Comparison of ENCODE assay signal across 15 mouse cellular contexts in the genomic region with DNA sequence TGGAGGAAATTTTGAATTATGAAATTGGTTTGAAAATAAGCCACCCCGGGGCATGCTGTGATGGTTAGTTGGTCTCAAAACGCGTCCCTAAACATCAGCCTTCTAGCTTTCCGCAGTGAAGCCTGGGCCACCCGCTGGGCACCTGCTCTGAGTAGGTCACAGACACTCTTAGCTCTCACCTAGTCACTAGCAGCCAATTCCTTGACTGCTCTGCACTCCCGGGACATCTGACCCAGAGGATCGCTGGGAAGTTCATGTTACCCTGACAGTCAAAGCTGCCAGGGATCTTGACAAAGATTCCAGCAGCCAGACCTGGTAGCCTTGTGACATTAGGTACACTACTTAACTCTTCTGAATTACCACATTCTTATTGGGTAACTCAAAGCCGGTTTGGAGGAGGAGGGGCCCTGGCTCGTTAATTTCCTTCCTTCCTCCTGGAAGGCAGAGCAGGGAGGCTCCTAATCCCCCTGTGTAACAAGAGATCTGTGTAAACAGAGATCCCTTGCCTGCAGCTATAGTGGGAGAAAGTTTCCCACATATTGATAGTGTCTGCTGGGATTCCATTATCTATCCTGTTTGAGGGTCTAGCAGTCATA.
DNase-seq lines count a peak whose midpoint lies in the region; ATAC-seq and TF ChIP-seq lines count a peak whose summit lies in the region.
"Had no signal": no experiment of that assay in that cellular context is flagged by ENCODE, and none has a peak within 500 bp of the region (broad histone marks: within the 10 kb centered on the region; RNA-seq: fewer than 3 reads in every experiment).

No protein-coding gene starts in this region.

- H3K4me2 ChIP-seq in kidney, embryonic 15.5 days: 0 out of 2 replicates have a peak overlapping the region, but pooled peaks have one; percentile 0
- H3K4me2 ChIP-seq in liver, postnatal 0 days (ENCODE audit: low read depth, low read length): peak overlapping the region; percentile 45
- H3K4me2 ChIP-seq: forebrain, embryonic 13.5 days had no signal

- H3K27me3 ChIP-seq in kidney, embryonic 15.5 days: no peaks in the 10 kb centered on the region
- H3K27me3 ChIP-seq in liver, postnatal 0 days (ENCODE audit: insufficient read depth, low read length): no peaks in the 10 kb centered on the region
- H3K27me3 ChIP-seq: forebrain, embryonic 13.5 days had no signal

- 22% methylated on average over 9 of the region's 9 CpGs for WGBS in kidney, embryonic 15.5 days
- WGBS in liver, postnatal 0 days (ENCODE audit: insufficient replicate concordance): 49% methylated on average over 9 of the region's 9 CpGs

- H3K9me3 ChIP-seq in kidney, embryonic 15.5 days (replicated peaks): no peaks in the 10 kb centered on the region
- no peaks in the 10 kb centered on the region for H3K9me3 ChIP-seq in liver, postnatal 0 days (ENCODE audit: low read length)
- H3K9me3 ChIP-seq: forebrain, embryonic 13.5 days had no signal

- H3K27ac ChIP-seq in kidney, embryonic 15.5 days: peak overlapping the region; percentile 68
- H3K27ac ChIP-seq in liver, postnatal 0 days (ENCODE audit: low read depth): no peak overlapping the region
- H3K27ac ChIP-seq: forebrain, embryonic 13.5 days; heart, adult 2 months had no signal

- H3K4me3 ChIP-seq in kidney, embryonic 15.5 days (replicated peaks): no peak overlapping the region
- no peak overlapping the region for H3K4me3 ChIP-seq in liver, postnatal 0 days (ENCODE audit: low read depth, low read length)
- H3K4me3 ChIP-seq: forebrain, embryonic 13.5 days; heart, adult 2 months had no signal

- peaks cover 41% of the 10 kb centered on the region for H3K4me1 ChIP-seq in kidney, embryonic 15.5 days
- peaks cover 21% of the 10 kb centered on the region for H3K4me1 ChIP-seq in liver, postnatal 0 days (ENCODE audit: insufficient read depth)

- H3K36me3 ChIP-seq in kidney, embryonic 15.5 days: no peaks in the 10 kb centered on the region; the same call in 1 of the 2 replicates
- peaks cover 2% of the 10 kb centered on the region; the same call in 1 of the 2 replicates for H3K36me3 ChIP-seq in liver, postnatal 0 days (replicated peaks; ENCODE audit: insufficient read depth, low read length)

- peak; percentile 52 for DNase-seq in adrenal gland, postnatal 10 days
- no peak for DNase-seq in adrenal gland, adult 8-10 months
- DNase-seq in kidney, postnatal 4 days: no peak
- peak; percentile 86 for DNase-seq in ZHBTc4 (ENCODE audit: low read depth, low spot score)
- no peak for DNase-seq in liver, postnatal 0 days
- no peak for DNase-seq in layer of hippocampus, adult 9-10 months (ENCODE audit: low spot score)
- no peak for DNase-seq in heart, adult 8-10 months (ENCODE audit: low spot score)
- DNase-seq: cerebellum, adult 11 months; heart, adult 2 months; heart, postnatal 4 days; kidney, adult 11 months; left cerebral cortex, postnatal 4 days; thymus, adult 2 months had no signal

- peak; percentile 83 for ATAC-seq in kidney, embryonic 15.5 days (replicated peaks; ENCODE audit: low FRiP score)
- no peak for ATAC-seq in liver, postnatal 0 days
- ATAC-seq: forebrain, embryonic 13.5 days had no signal

- TF ChIP-seq CTCF in liver, postnatal 0 days (IDR thresholded peaks at IDR 0.05; ENCODE audit: low read depth): no peak

- no peak for TF ChIP-seq EP300 in liver, postnatal 0 days (IDR thresholded peaks at IDR 0.05; ENCODE audit: low read depth)

- no peak overlapping the region for H3K9ac ChIP-seq in kidney, embryonic 15.5 days
- H3K9ac ChIP-seq in liver, postnatal 0 days (replicated peaks): no peak overlapping the region
- H3K9ac ChIP-seq: forebrain, embryonic 13.5 days had no signal

Comparison
In these comparisons a context has a peak if more than half of its experiments do, and no peak if none do; other contexts are left out.
1. DNase-seq: peak in adrenal gland, postnatal 10 days (single experiment) and ZHBTc4 (single experiment); none in adrenal gland, adult 8-10 months (single experiment), kidney, postnatal 4 days (0 of 2), liver, postnatal 0 days (single experiment), layer of hippocampus, adult 9-10 months (single experiment) and heart, adult 8-10 months (single experiment).